Mouse (Mus musculus) hindbrain, embryonic 11.5 days (tissue): ENCODE data around the gene Prpf3. TPM values are rescaled to one million over a fixed set of nuclear protein-coding genes. Genes with fewer than 3 reads are reported as not detected.

Experiments used
- ATAC-seq: fragments of 200-750 bp; cut with Nextera tagmentation; 2 replicates; pipeline ENCODE4 v1.8.0; 2017; ENCODE audit warnings: mild to moderate bottlenecking, moderate TSS enrichment, moderate library complexity; ENCODE audit not compliant: low FRiP score
- DNase-seq: peaks from one replicate; pipeline ENCODE4 v3.0.0-alpha.2; 2015; ENCODE audit warnings: low spot score
- H3K27ac ChIP-seq: fragments of 300-500 bp; sonication (generic); 2 replicates; pipeline ENCODE4 v1.5.1; 2014; ENCODE audit warnings: mild to moderate bottlenecking, low read depth, low read length
- H3K27me3 ChIP-seq: fragments of 300-500 bp; sonication (generic); 2 replicates; pipeline ENCODE4 v1.6.1; 2014; ENCODE audit warnings: mild to moderate bottlenecking, low read length, moderate library complexity, mixed read lengths; ENCODE audit not compliant: control insufficient read depth, insufficient read depth
- H3K36me3 ChIP-seq: fragments of 300-500 bp; sonication (generic); 2 replicates; pipeline ENCODE4 v1.6.1; 2014; ENCODE audit warnings: mild to moderate bottlenecking, low read length, moderate library complexity, mixed read lengths; ENCODE audit not compliant: control insufficient read depth, insufficient read depth
- H3K4me1 ChIP-seq: fragments of 300-500 bp; sonication (generic); replicated peaks from 2 replicates; pipeline ENCODE4 v1.6.1; 2014; ENCODE audit warnings: low read length, mixed read lengths; ENCODE audit not compliant: control insufficient read depth, insufficient read depth
- H3K4me2 ChIP-seq: fragments of 300-500 bp; sonication (generic); replicated peaks from 2 replicates; pipeline ENCODE4 v1.6.1; 2014; ENCODE audit warnings: mild to moderate bottlenecking, low read depth, low read length
- H3K4me3 ChIP-seq: fragments of 300-500 bp; sonication (generic); 2 replicates; pipeline ENCODE4 v1.5.1; 2014; ENCODE audit warnings: low read depth, low read length
- H3K9ac ChIP-seq: fragments of 300-500 bp; sonication (generic); 2 replicates; pipeline ENCODE4 v1.6.1; 2014; ENCODE audit warnings: low read depth, low read length
- H3K9me3 ChIP-seq: fragments of 300-500 bp; sonication (generic); 2 replicates; pipeline ENCODE4 v1.6.1; 2016; ENCODE audit warnings: low read length; ENCODE audit not compliant: control insufficient read depth
- WGBS: fragments of 180-500 bp; shearing (Covaris S2); extraction: QIAGEN DNeasy Blood & Tissue Kit; methylation state at CpG from one replicate; pipeline ENCODE4 v1.1.7; 2014; 5-methylcytosine and 5-hydroxymethylcytosine counted together
- polyA plus RNA-seq: library from polyadenylated mRNA; unstranded; fragments of >200 nt; fragmentation: Nextera tagmentation; extraction: Ambion mirVana; gene quantifications from 2 replicates; pipeline ENCODE4 v1.2.1, GENCODE M21; 2014

Gene Prpf3
- polyA plus RNA-seq, 1 experiment from 2014 or later: 60.8 TPM

GRCm38 (mm10) chr3:95798756-95799155, 56.9 kb downstream of the Prpf3 start:
- Histone ChIP-seq H3K4me1 (no peaks in the 10 kb centered on the region), H3K27me3 (no peaks in the 10 kb centered on the region), H3K4me3 (no peak overlapping the region), H3K9ac (no peak overlapping the region), H3K9me3 (no peaks in the 10 kb centered on the region), H3K27ac (no peak overlapping the region), H3K4me2 (no peak overlapping the region), H3K36me3 (no peaks in the 10 kb centered on the region)
- DNase-seq: no peak
- WGBS: 92% methylated on average over 4 of the region's 4 CpGs
- ATAC-seq: no peak

DNA sequence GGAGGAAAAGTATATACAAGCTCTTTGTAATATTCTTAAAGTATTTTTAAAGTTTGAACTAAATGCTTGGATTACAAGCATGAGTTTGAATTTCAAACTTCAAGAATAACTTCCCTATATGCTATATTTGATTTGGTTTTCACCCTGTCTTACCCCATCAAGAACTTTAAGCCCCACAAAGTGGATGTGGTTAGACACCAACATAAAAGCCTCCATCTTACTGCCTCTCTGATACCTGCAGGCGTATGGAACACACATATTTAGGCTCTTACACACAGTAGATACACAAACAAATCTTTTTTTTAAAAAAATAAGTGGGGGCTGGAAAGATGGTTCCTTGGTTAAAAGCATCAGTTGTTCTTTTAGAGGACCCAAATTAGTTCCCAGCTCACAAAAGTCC, 61.4 kb downstream of the Prpf3 start:
- ATAC-seq (no peak), DNase-seq (no peak)
- Histone ChIP-seq H3K27me3 (no peaks in the 10 kb centered on the region), H3K4me1 (no peaks in the 10 kb centered on the region), H3K27ac (no peak overlapping the region), H3K9me3 (no peaks in the 10 kb centered on the region), H3K36me3 (no peaks in the 10 kb centered on the region), H3K9ac (no peak overlapping the region), H3K4me2 (no peak overlapping the region), H3K4me3 (no peak overlapping the region)
- WGBS: 90% methylated on average over 1 of the region's 1 CpGs

GRCm38 (mm10) chr3:95793662-95794061, 62.0 kb downstream of the Prpf3 start:
- no peak for ATAC-seq
- 80% methylated on average over 2 of the region's 2 CpGs for WGBS

DNA sequence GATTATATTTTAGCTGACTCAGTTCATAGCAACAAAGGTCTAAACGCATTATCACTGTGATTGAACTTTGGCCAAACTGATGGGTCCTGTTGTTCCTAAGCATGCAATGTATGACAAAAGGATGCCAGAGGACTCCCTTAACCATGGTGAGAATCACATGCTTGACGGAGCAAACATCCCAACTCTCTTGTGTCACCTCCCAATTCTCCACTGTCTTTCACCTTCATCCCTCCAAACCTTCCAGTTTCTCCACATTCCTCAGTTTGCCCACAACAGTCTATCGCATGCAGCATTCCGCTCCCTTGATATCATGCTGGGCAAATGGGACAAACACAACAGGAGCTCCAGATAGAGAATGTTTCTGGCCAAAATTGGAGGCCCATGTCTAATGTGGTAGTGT, 70.2 kb downstream of the Prpf3 start:
- Histone ChIP-seq H3K4me3 (no peak overlapping the region), H3K4me2 (no peak overlapping the region), H3K4me1 (no peaks in the 10 kb centered on the region), H3K27ac (no peak overlapping the region), H3K36me3 (0 out of 2 replicates have a peak, but pooled peaks cover 6% of the 10 kb centered on the region), H3K27me3 (no peaks in the 10 kb centered on the region), H3K9ac (no peak overlapping the region), H3K9me3 (no peaks in the 10 kb centered on the region)
- ATAC-seq (no peak), DNase-seq (no peak)
- 95% methylated on average over 4 of the region's 4 CpGs for WGBS

More at GRCm38 (mm10) chr3:95793662-95794061, 62.0 kb downstream of the Prpf3 start:
- Histone ChIP-seq H3K4me1 (no peaks in the 10 kb centered on the region), H3K27ac (no peak overlapping the region), H3K27me3 (no peaks in the 10 kb centered on the region), H3K4me2 (no peak overlapping the region), H3K9ac (no peak overlapping the region), H3K4me3 (no peak overlapping the region), H3K9me3 (no peaks in the 10 kb centered on the region), H3K36me3 (no peaks in the 10 kb centered on the region)
- no peak for DNase-seq

Other genes with a start within 250 kb of the Prpf3 start
- 83.4 and 87.4 TPM in 2 replicates for gene Ensa, start 230.9 kb downstream of the Prpf3 start, polyA plus RNA-seq
- 76.1 and 87.4 TPM in 2 replicates for gene Mcl1, start 197.1 kb downstream of the Prpf3 start, polyA plus RNA-seq
- 0.14 and 0.80 TPM in 2 replicates for gene Adamtsl4, start 168.0 kb downstream of the Prpf3 start, polyA plus RNA-seq
- gene Ecm1, start 116.3 kb downstream of the Prpf3 start, polyA plus RNA-seq: 13.3 and 14.3 TPM in 2 replicates
- 42.6 and 49.7 TPM in 2 replicates for gene Tars2, start 95.7 kb downstream of the Prpf3 start, polyA plus RNA-seq
- gene Rprd2, start 37.0 kb downstream of the Prpf3 start, polyA plus RNA-seq: 26.0 and 27.4 TPM in 2 replicates
- gene Mrps21, start 15.6 kb upstream of the Prpf3 start, polyA plus RNA-seq: 329 and 340 TPM in 2 replicates
- gene Ciart, start 26.4 kb upstream of the Prpf3 start, polyA plus RNA-seq: 4.7 and 6.5 TPM in 2 replicates
- gene BC028528, start 36.1 kb upstream of the Prpf3 start, polyA plus RNA-seq: 11.0 and 11.2 TPM in 2 replicates
- gene Aph1a, start 38.1 kb upstream of the Prpf3 start, polyA plus RNA-seq: 28.5 and 34.0 TPM in 2 replicates
- gene Car14, start 48.8 kb upstream of the Prpf3 start, polyA plus RNA-seq: 26.5 and 27.8 TPM in 2 replicates
- 114 and 133 TPM in 2 replicates for gene Anp32e, start 73.4 kb upstream of the Prpf3 start, polyA plus RNA-seq
- 70.0 and 73.7 TPM in 2 replicates for gene Plekho1, start 140.1 kb upstream of the Prpf3 start, polyA plus RNA-seq
- 27.4 and 27.9 TPM in 2 replicates for gene Vps45, start 202.6 kb upstream of the Prpf3 start, polyA plus RNA-seq
- 10.0 and 10.8 TPM in 2 replicates for gene Otud7b, start 248.6 kb upstream of the Prpf3 start, polyA plus RNA-seq